Mouse (Mus musculus) urinary bladder, postnatal 25 days (tissue): Measurements from ENCODE around the gene Cdr2l.

Experiments used
- DNase-seq: peaks from one replicate; pipeline ENCODE4 v3.0.0; 2022; ENCODE audit warnings: low spot score

The Cdr2l gene

GRCm38 (mm10) chr11:115381743-115382539 is at the start of gene Cdr2l:
Cdr2l (plus strand) TSS chr11:115381916.
- DNase-seq: peak; percentile 85

- DNase-seq: no peak
Observed at GRCm38 (mm10) chr11:115334531-115334930, 47.2 kb upstream of the Cdr2l start, which contains the start of gene Otop3. Otop3 (plus strand) TSS chr11:115334731.

GRCm38 (mm10) chr11:115335223-115335622 is 46.5 kb upstream of the Cdr2l start:
- DNase-seq: peak; percentile 48

GRCm38 (mm10) chr11:115336115-115336514 is 45.6 kb upstream of the Cdr2l start:
- DNase-seq: no peak

GRCm38 (mm10) chr11:115337350-115337749 is 44.4 kb upstream of the Cdr2l start:
- DNase-seq: no peak

GRCm38 (mm10) chr11:115337826-115338225 is 43.9 kb upstream of the Cdr2l start:
- DNase-seq: no peak

GRCm38 (mm10) chr11:115341246-115341645 is 40.5 kb upstream of the Cdr2l start:
- no peak for DNase-seq

GRCm38 (mm10) chr11:115341866-115342265 is 39.9 kb upstream of the Cdr2l start:
- DNase-seq: no peak

GRCm38 (mm10) chr11:115344967-115345366 is 36.7 kb upstream of the Cdr2l start:
- DNase-seq: no peak

- DNase-seq: no peak
Observed at GRCm38 (mm10) chr11:115345515-115345914, 36.2 kb upstream of the Cdr2l start.

- DNase-seq: no peak
Observed at GRCm38 (mm10) chr11:115348681-115349248, 33.0 kb upstream of the Cdr2l start.

- DNase-seq: no peak
Observed at GRCm38 (mm10) chr11:115349976-115350375, 31.7 kb upstream of the Cdr2l start.

- no peak for DNase-seq
Observed at GRCm38 (mm10) chr11:115353375-115353774, 28.3 kb upstream of the Cdr2l start.

- DNase-seq: peak; percentile 67
Observed at GRCm38 (mm10) chr11:115354183-115354582, 27.5 kb upstream of the Cdr2l start.

GRCm38 (mm10) chr11:115358468-115358867 is 23.2 kb upstream of the Cdr2l start:
- peak; percentile 71 for DNase-seq

- no peak for DNase-seq
Observed at GRCm38 (mm10) chr11:115359293-115359692, 22.4 kb upstream of the Cdr2l start.

GRCm38 (mm10) chr11:115359726-115360125 is 22.0 kb upstream of the Cdr2l start:
- no peak for DNase-seq

- no peak for DNase-seq
Observed at GRCm38 (mm10) chr11:115364136-115364535, 17.6 kb upstream of the Cdr2l start.

GRCm38 (mm10) chr11:115366039-115366705 is 15.5 kb upstream of the Cdr2l start:
- no peak for DNase-seq

- DNase-seq: no peak
Observed at GRCm38 (mm10) chr11:115366706-115367394, 14.9 kb upstream of the Cdr2l start.

- DNase-seq: peak; percentile 79
Observed at GRCm38 (mm10) chr11:115367395-115367944, 14.2 kb upstream of the Cdr2l start, which contains the start of gene Hid1. Hid1 (minus strand) TSS chr11:115367756.

GRCm38 (mm10) chr11:115370368-115370767 is 11.3 kb upstream of the Cdr2l start:
- no peak for DNase-seq
